Mouse (Mus musculus) neural tube, embryonic 15.5 days (tissue): Measurements from ENCODE around the gene Fhad1. TPM values are rescaled to one million over a fixed set of nuclear protein-coding genes. Genes with fewer than 3 reads are reported as not detected.

Experiments used
- ATAC-seq: fragments of 200-750 bp; cut with Nextera tagmentation; 2 replicates; pipeline ENCODE4 v1.8.0; 2017; ENCODE audit warnings: mild to moderate bottlenecking, moderate TSS enrichment, moderate library complexity; ENCODE audit not compliant: low FRiP score
- H3K27ac ChIP-seq: fragments of 300-500 bp; sonication (generic); replicated peaks from 2 replicates; pipeline ENCODE4 v1.5.1; 2015; ENCODE audit warnings: mild to moderate bottlenecking, inconsistent platforms
- H3K27me3 ChIP-seq: fragments of 300-500 bp; sonication (generic); replicated peaks from 2 replicates; pipeline ENCODE4 v1.6.1; 2015; ENCODE audit warnings: inconsistent platforms
- H3K36me3 ChIP-seq: fragments of 300-500 bp; sonication (generic); 2 replicates; pipeline ENCODE4 v1.6.1; 2015; ENCODE audit warnings: inconsistent platforms
- H3K4me1 ChIP-seq: fragments of 300-500 bp; sonication (generic); 2 replicates; pipeline ENCODE4 v1.6.1; 2015; ENCODE audit warnings: inconsistent platforms
- H3K4me2 ChIP-seq: fragments of 300-500 bp; sonication (generic); 2 replicates; pipeline ENCODE4 v1.6.1; 2015; ENCODE audit warnings: inconsistent platforms, mild to moderate bottlenecking, moderate library complexity
- H3K4me3 ChIP-seq: fragments of 300-500 bp; sonication (generic); replicated peaks from 2 replicates; pipeline ENCODE4 v1.5.1; 2015; ENCODE audit warnings: mild to moderate bottlenecking, inconsistent platforms
- H3K9ac ChIP-seq: fragments of 300-500 bp; sonication (generic); replicated peaks from 2 replicates; pipeline ENCODE4 v1.6.1; 2015; ENCODE audit warnings: mild to moderate bottlenecking, inconsistent platforms
- H3K9me3 ChIP-seq: fragments of 300-500 bp; sonication (generic); replicated peaks from 2 replicates; pipeline ENCODE4 v1.6.1; 2016; ENCODE audit warnings: inconsistent platforms
- WGBS: fragments of 180-500 bp; shearing (Covaris S2); methylation state at CpG from one replicate; pipeline ENCODE4 v1.1.7; 2015; ENCODE audit warnings: mixed read lengths; 5-methylcytosine and 5-hydroxymethylcytosine counted together
- polyA plus RNA-seq: library from polyadenylated mRNA; unstranded; fragments of >200 nt; fragmentation: Nextera tagmentation; extraction: Ambion mirVana; gene quantifications from 2 replicates; pipeline ENCODE4 v1.2.1, GENCODE M21; 2015

The Fhad1 gene
- polyA plus RNA-seq, 1 experiment from 2014 or later = 4.5 TPM

DNA sequence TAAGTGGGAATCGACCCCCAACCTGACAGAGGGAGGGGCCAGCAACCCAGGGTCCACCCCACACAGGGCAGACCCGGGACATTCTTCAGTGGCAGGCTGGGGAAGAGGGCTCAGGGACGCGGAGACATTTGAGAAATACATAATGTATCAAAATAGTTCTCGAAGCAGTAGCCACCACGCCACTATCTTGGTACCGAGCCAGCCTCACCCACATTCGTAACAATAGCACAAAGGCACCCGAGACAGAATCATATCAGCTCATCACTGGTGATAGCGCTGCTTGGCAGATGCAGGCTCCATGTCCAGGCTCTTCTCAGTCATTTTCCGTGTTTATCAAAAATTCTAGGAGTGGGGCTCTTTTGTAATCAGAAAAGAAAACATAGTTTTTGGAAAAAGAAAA is 90.9 kb downstream of the Fhad1 start:
- no peak overlapping the region for H3K4me3 ChIP-seq
- no peaks in the 10 kb centered on the region for H3K27me3 ChIP-seq
- no peak overlapping the region for H3K4me2 ChIP-seq
- WGBS = 92% methylated on average over 11 of the region's 11 CpGs
- H3K36me3 ChIP-seq = no peaks in the 10 kb centered on the region
- H3K27ac ChIP-seq = no peak overlapping the region
- H3K9me3 ChIP-seq = no peaks in the 10 kb centered on the region
- no peak overlapping the region for H3K9ac ChIP-seq
- ATAC-seq = no peak
- peaks cover 3% of the 10 kb centered on the region for H3K4me1 ChIP-seq

GRCm38 (mm10) chr4:141920391-141920790 is 94.5 kb downstream of the Fhad1 start:
- no peak for ATAC-seq
- Histone ChIP-seq H3K36me3 (no peaks in the 10 kb centered on the region), H3K27me3 (no peaks in the 10 kb centered on the region), H3K4me3 (no peak overlapping the region), H3K27ac (no peak overlapping the region), H3K9me3 (no peaks in the 10 kb centered on the region), H3K9ac (no peak overlapping the region), H3K4me1 (0 out of 2 replicates have a peak, but pooled peaks cover 3% of the 10 kb centered on the region), H3K4me2 (no peak overlapping the region)
- WGBS = 80% methylated on average over 10 of the region's 10 CpGs

DNA sequence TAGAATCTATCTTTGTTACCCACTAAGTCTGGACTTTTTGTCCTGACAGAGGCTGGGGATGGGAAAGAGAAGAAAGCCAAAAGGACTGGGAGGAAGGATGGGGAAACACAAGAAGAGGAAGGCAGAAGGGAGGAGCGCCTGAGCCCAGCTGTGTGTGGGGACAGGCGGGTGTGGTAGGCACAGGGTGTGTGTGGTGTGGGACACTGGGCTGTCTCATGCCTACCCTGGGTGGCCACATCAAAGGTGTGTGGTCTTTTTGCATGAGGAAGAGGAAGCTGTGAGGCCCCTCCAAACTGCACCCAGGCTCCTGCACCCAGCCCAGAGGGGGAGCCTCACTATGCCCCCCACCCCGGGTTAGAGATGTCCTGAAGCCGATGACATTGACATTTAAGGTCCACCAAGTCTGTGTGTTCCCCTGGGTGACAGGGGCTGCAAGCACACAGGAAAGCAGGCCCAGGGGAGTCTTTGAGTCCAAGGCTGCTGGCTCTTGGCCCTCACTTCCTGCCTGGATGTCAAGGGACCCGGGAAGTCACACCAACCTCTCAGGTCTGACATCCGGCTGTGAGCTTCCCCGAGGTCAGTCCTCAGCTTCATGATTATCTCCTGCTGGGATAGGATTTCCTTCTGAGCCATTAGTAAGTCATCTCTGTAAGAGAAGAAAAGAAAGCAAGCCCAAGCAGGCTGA is 97.0 kb downstream of the Fhad1 start:
- Histone ChIP-seq H3K36me3 (no peaks in the 10 kb centered on the region), H3K9me3 (no peaks in the 10 kb centered on the region), H3K9ac (no peak overlapping the region), H3K4me1 (peaks cover 16% of the 10 kb centered on the region), H3K4me3 (no peak overlapping the region), H3K27ac (no peak overlapping the region), H3K27me3 (no peaks in the 10 kb centered on the region), H3K4me2 (no peak overlapping the region)
- no peak for ATAC-seq
- WGBS = 68% methylated on average over 7 of the region's 7 CpGs

- Histone ChIP-seq H3K4me2 (no peak overlapping the region), H3K4me3 (no peak overlapping the region), H3K27ac (peak overlapping the region; percentile 48; the same call in 1 of the 2 replicates), H3K36me3 (no peaks in the 10 kb centered on the region), H3K27me3 (no peaks in the 10 kb centered on the region), H3K9ac (no peak overlapping the region), H3K9me3 (no peaks in the 10 kb centered on the region), H3K4me1 (peaks cover 14% of the 10 kb centered on the region)
- 37% methylated on average over 7 of the region's 7 CpGs for WGBS
- no peak for ATAC-seq
Observed at GRCm38 (mm10) chr4:141914040-141914439, 100.8 kb downstream of the Fhad1 start.

DNA sequence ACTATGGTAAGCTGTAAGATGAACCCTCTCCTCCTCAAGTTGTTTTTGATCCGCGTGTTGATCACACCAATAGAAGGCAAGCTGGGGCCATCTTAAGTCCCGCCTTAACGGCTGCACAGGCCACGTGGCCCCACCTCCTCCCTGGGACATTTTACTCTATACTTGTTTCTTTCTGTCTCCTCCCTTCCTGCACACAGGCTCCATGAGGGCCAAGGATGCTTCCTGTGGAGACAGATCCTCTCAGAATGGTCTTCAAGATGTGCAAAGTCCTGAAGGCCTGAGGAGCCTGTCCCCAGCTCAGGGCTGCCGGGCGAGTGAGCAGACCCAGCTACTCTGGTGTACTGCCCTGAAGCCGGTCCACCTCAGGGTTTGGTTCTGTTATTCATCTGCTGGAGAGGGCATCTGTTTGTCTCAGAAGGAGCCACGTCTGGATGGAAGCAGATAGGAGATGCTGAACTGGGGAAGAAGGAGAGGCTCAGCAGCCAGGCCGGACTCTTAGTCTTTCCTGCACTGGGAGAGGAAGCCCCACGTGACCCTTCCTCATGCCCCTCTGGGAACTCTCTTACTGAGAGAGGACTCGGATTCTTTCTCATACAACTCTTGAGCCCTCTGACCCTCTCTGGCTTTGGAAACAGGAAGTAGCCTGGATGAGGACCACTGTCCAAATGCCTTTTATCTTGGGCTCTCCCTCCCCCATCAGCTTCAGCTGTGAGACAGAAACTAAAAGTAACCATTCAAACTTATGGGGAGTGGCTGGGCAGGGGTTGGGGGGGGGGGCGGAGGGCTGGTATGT is 101.5 kb downstream of the Fhad1 start:
- Histone ChIP-seq H3K9me3 (no peaks in the 10 kb centered on the region), H3K4me3 (no peak overlapping the region), H3K4me2 (no peak overlapping the region), H3K9ac (no peak overlapping the region), H3K4me1 (peaks cover 14% of the 10 kb centered on the region), H3K27me3 (no peaks in the 10 kb centered on the region), H3K36me3 (no peaks in the 10 kb centered on the region), H3K27ac (peak overlapping the region; percentile 48; the same call in 1 of the 2 replicates)
- no peak for ATAC-seq
- WGBS = 81% methylated on average over 13 of the region's 13 CpGs

DNA sequence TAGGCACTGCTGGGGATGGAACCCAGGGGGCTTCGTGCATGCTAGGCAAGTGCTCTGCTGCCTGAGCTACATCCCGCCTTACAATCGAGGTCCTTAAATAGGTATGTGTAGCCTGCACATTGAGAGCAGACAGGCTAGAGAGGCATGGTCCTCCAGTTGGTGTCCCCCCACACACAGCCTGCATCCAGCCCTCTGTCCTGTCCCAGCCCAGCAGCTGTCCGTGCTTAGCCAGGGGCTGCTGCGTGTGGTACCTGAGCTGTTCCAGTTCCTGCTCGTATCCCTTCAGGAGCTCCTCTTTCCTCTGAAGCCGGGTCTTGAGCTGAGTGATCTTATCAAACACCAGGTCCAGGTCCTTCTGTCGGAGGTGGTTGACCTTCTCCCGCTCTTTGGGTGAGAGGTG is 110.2 kb downstream of the Fhad1 start:
- H3K36me3 ChIP-seq = no peaks in the 10 kb centered on the region
- ATAC-seq = no peak
- no peaks in the 10 kb centered on the region for H3K9me3 ChIP-seq
- no peak overlapping the region for H3K27ac ChIP-seq
- H3K4me1 ChIP-seq = peaks cover 20% of the 10 kb centered on the region
- no peaks in the 10 kb centered on the region for H3K27me3 ChIP-seq
- H3K4me3 ChIP-seq = no peak overlapping the region
- WGBS = 90% methylated on average over 9 of the region's 9 CpGs
- no peak overlapping the region for H3K4me2 ChIP-seq
- no peak overlapping the region for H3K9ac ChIP-seq

DNA sequence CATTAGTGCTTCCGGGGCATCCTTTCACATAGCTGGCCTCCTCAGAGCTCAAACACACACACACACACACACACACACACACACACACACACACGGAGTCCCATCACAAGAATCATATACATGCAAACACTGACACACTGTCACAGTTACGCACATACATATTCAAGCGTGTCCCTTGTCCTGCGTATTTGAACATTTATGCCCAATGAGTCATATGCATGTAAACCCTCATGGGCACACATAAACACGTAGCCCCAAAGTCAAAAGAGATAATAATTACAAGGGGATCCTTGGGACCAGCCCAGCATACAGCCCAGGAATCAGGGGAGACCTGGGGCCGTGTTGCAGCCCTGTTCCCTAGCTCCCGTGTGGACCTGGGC is 112.4 kb downstream of the Fhad1 start:
- Histone ChIP-seq H3K4me3 (no peak overlapping the region), H3K9ac (no peak overlapping the region), H3K9me3 (no peaks in the 10 kb centered on the region), H3K27ac (no peak overlapping the region), H3K36me3 (no peaks in the 10 kb centered on the region), H3K27me3 (no peaks in the 10 kb centered on the region), H3K4me2 (no peak overlapping the region), H3K4me1 (peaks cover 34% of the 10 kb centered on the region)
- no peak for ATAC-seq
- WGBS = 68% methylated on average over 8 of the region's 8 CpGs

- H3K9ac ChIP-seq = no peak overlapping the region
- no peaks in the 10 kb centered on the region for H3K27me3 ChIP-seq
- no peaks in the 10 kb centered on the region for H3K36me3 ChIP-seq
- peak overlapping the region; percentile 21; the same call in 1 of the 2 replicates for H3K4me2 ChIP-seq
- no peaks in the 10 kb centered on the region for H3K9me3 ChIP-seq
- peak; percentile 45 for ATAC-seq
- H3K4me1 ChIP-seq = peaks cover 39% of the 10 kb centered on the region
- H3K4me3 ChIP-seq = no peak overlapping the region
- peak overlapping the region; percentile 73 for H3K27ac ChIP-seq
- WGBS = 34% methylated on average over 17 of the region's 17 CpGs
Observed at GRCm38 (mm10) chr4:141901711-141902478, 113.0 kb downstream of the Fhad1 start.

GRCm38 (mm10) chr4:141900421-141900820 is 114.5 kb downstream of the Fhad1 start:
- WGBS = 59% methylated on average over 11 of the region's 11 CpGs
- H3K9me3 ChIP-seq = no peaks in the 10 kb centered on the region
- H3K36me3 ChIP-seq = no peaks in the 10 kb centered on the region
- no peak overlapping the region for H3K9ac ChIP-seq
- no peak overlapping the region for H3K4me2 ChIP-seq
- no peak for ATAC-seq
- H3K27ac ChIP-seq = peak overlapping the region; percentile 73
- H3K4me1 ChIP-seq = peaks cover 49% of the 10 kb centered on the region
- H3K27me3 ChIP-seq = no peaks in the 10 kb centered on the region
- no peak overlapping the region for H3K4me3 ChIP-seq

DNA sequence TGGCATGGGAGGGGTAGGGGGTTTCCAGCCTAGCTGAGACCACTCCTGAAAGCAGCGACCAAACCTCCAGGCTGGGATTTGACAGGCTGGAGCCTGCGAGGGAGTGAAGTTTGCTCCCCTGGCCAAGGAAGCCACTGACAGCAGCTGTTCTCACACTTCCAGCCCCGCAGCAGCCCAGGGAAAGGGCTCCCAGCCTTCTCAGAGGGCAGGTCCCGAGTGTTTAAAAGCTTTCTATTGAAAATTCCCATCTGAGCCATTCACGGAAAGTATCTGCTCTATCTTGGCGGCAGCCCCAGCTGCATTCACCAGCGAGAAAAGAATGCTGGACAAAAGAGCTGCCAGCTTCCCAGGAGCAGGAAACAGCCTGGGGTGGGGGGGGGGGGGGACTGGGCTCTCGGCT is 114.9 kb downstream of the Fhad1 start:
- peak overlapping the region; percentile 72 for H3K27ac ChIP-seq
- no peaks in the 10 kb centered on the region for H3K36me3 ChIP-seq
- H3K27me3 ChIP-seq = no peaks in the 10 kb centered on the region
- no peak overlapping the region for H3K4me3 ChIP-seq
- no peak overlapping the region for H3K4me2 ChIP-seq
- H3K9me3 ChIP-seq = no peaks in the 10 kb centered on the region
- peaks cover 49% of the 10 kb centered on the region for H3K4me1 ChIP-seq
- no peak overlapping the region for H3K9ac ChIP-seq
- 0 out of 2 replicates have a peak, but pooled peaks have one; percentile 22 for ATAC-seq
- 4% methylated on average over 8 of the region's 8 CpGs for WGBS

GRCm38 (mm10) chr4:141898905-141899304 is 116.0 kb downstream of the Fhad1 start:
- Histone ChIP-seq H3K4me3 (no peak overlapping the region), H3K9me3 (no peaks in the 10 kb centered on the region), H3K4me2 (no peak overlapping the region), H3K36me3 (no peaks in the 10 kb centered on the region), H3K27me3 (no peaks in the 10 kb centered on the region), H3K4me1 (peaks cover 49% of the 10 kb centered on the region), H3K27ac (peak overlapping the region; percentile 72), H3K9ac (no peak overlapping the region)
- no peak for ATAC-seq
- WGBS = 90% methylated on average over 8 of the region's 8 CpGs
